Mouse (Mus musculus): ENCODE data around the gene Akr1b8.

- TF ChIP-seq CTCF (IDR thresholded peaks at IDR 0.05; ENCODE audit: control insufficient read depth, insufficient read depth, insufficient replicate concordance, low read depth, low read length): no peak
- no peak for TF ChIP-seq POLR2A (IDR thresholded peaks at IDR 0.05; ENCODE audit: control insufficient read depth, low read depth, low read length)
These were observed 9.0 kb upstream of the Akr1b8 start for GRCm38 (mm10) chr6:34344935-34345334.
